Mouse (Mus musculus) testis, adult 2 months (tissue): ENCODE measurements around the gene Kcna6. TPM values are rescaled to one million over a fixed set of nuclear protein-coding genes. Genes with fewer than 3 reads are reported as not detected.

Source experiments
- H3K27ac ChIP-seq: fragments of 200-500 bp; 2 replicates; pipeline ENCODE4 v1.5.1; 2012; ENCODE audit warnings: low read depth, low read length; ENCODE audit not compliant: control insufficient read depth, insufficient read depth
- H3K27me3 ChIP-seq: fragments of 200-500 bp; 2 replicates; pipeline ENCODE4 v1.6.1; 2012; ENCODE audit warnings: mild to moderate bottlenecking, low read length, moderate library complexity; ENCODE audit not compliant: control insufficient read depth, insufficient read depth
- H3K36me3 ChIP-seq: fragments of 200-500 bp; 2 replicates; pipeline ENCODE4 v1.6.1; 2012; ENCODE audit warnings: mild to moderate bottlenecking, low read length; ENCODE audit not compliant: control insufficient read depth, insufficient read depth
- H3K4me1 ChIP-seq: fragments of 200-500 bp; 2 replicates; pipeline ENCODE4 v1.6.1; 2012; ENCODE audit warnings: low read length; ENCODE audit not compliant: control insufficient read depth, insufficient read depth
- H3K4me3 ChIP-seq: fragments of 200-500 bp; 2 replicates; pipeline ENCODE4 v1.5.1; 2012; ENCODE audit warnings: low read depth, mild to moderate bottlenecking, low read length, moderate library complexity, mixed read lengths; ENCODE audit not compliant: control insufficient read depth
- CTCF ChIP-seq: fragments of 200-500 bp; IDR thresholded peaks from 2 replicates; pipeline ENCODE4 v1.5.1; 2012; ENCODE audit warnings: low read depth, mild to moderate bottlenecking, inconsistent platforms, low read length, moderate library complexity; ENCODE audit not compliant: control insufficient read depth, insufficient read depth, insufficient replicate concordance
- POLR2A ChIP-seq: fragments of 200-500 bp; IDR thresholded peaks from 2 replicates; pipeline ENCODE4 v1.6.1; 2012; ENCODE audit warnings: low read depth, mild to moderate bottlenecking, inconsistent platforms, low read length, moderate library complexity; ENCODE audit not compliant: control insufficient read depth
- polyA plus RNA-seq: library from polyadenylated mRNA; depleted of rRNA; stranded (reverse); fragments of >200 nt; gene quantifications from 2 replicates; pipeline ENCODE4 v1.2.3, GENCODE M21; 2012

The Kcna6 gene
- polyA plus RNA-seq, 1 experiment, result 0.25 TPM

- no peaks in the 10 kb centered on the region for H3K27me3 ChIP-seq
- no peak overlapping the region for H3K4me3 ChIP-seq
- no peaks in the 10 kb centered on the region for H3K36me3 ChIP-seq
- H3K4me1 ChIP-seq, result no peaks in the 10 kb centered on the region
- no peak overlapping the region for H3K27ac ChIP-seq
- TF ChIP-seq CTCF, result no peak
- TF ChIP-seq POLR2A, result no peak
Observed at GRCm38 (mm10) chr6:126772326-126772725, 31.9 kb upstream of the Kcna6 start.

GRCm38 (mm10) chr6:126770146-126770731 lies 29.8 kb upstream of the Kcna6 start:
- H3K4me3 ChIP-seq, result no peak overlapping the region
- H3K4me1 ChIP-seq, result no peaks in the 10 kb centered on the region
- H3K27ac ChIP-seq, result no peak overlapping the region
- no peak for TF ChIP-seq POLR2A
- no peak for TF ChIP-seq CTCF
- no peaks in the 10 kb centered on the region for H3K27me3 ChIP-seq
- no peaks in the 10 kb centered on the region for H3K36me3 ChIP-seq

- Histone ChIP-seq H3K27me3 (no peaks in the 10 kb centered on the region), H3K27ac (no peak overlapping the region), H3K36me3 (no peaks in the 10 kb centered on the region), H3K4me1 (no peaks in the 10 kb centered on the region), H3K4me3 (no peak overlapping the region)
- TF ChIP-seq CTCF (no peak), POLR2A (no peak)
Observed at GRCm38 (mm10) chr6:126768957-126769665, 28.6 kb upstream of the Kcna6 start.

- Histone ChIP-seq H3K4me1 (no peaks in the 10 kb centered on the region), H3K27ac (no peak overlapping the region), H3K27me3 (no peaks in the 10 kb centered on the region), H3K4me3 (no peak overlapping the region), H3K36me3 (no peaks in the 10 kb centered on the region)
- TF ChIP-seq CTCF, result no peak
- TF ChIP-seq POLR2A, result no peak
Observed at GRCm38 (mm10) chr6:126767610-126768532, 27.4 kb upstream of the Kcna6 start.

GRCm38 (mm10) chr6:126766552-126766951 lies 26.1 kb upstream of the Kcna6 start:
- Histone ChIP-seq H3K4me1 (no peaks in the 10 kb centered on the region), H3K27ac (no peak overlapping the region), H3K4me3 (no peak overlapping the region), H3K36me3 (no peaks in the 10 kb centered on the region), H3K27me3 (no peaks in the 10 kb centered on the region)
- TF ChIP-seq CTCF (no peak), POLR2A (no peak)

GRCm38 (mm10) chr6:126764563-126765091 lies 24.2 kb upstream of the Kcna6 start:
- no peak for TF ChIP-seq CTCF
- TF ChIP-seq POLR2A, result no peak
- Histone ChIP-seq H3K36me3 (no peaks in the 10 kb centered on the region), H3K27ac (no peak overlapping the region)

GRCm38 (mm10) chr6:126761362-126761761 lies 20.9 kb upstream of the Kcna6 start:
- H3K36me3 ChIP-seq, result no peaks in the 10 kb centered on the region
- TF ChIP-seq POLR2A (no peak), CTCF (no peak)
- no peak overlapping the region for H3K4me3 ChIP-seq
- no peaks in the 10 kb centered on the region for H3K27me3 ChIP-seq
- no peaks in the 10 kb centered on the region for H3K4me1 ChIP-seq
- H3K27ac ChIP-seq, result no peak overlapping the region

More at GRCm38 (mm10) chr6:126764563-126765091, 24.2 kb upstream of the Kcna6 start:
- Histone ChIP-seq H3K4me3 (no peak overlapping the region), H3K27me3 (no peaks in the 10 kb centered on the region), H3K4me1 (no peaks in the 10 kb centered on the region)
